Comparison of ENCODE assay signal across 9 mouse cellular contexts in the genomic region with DNA sequence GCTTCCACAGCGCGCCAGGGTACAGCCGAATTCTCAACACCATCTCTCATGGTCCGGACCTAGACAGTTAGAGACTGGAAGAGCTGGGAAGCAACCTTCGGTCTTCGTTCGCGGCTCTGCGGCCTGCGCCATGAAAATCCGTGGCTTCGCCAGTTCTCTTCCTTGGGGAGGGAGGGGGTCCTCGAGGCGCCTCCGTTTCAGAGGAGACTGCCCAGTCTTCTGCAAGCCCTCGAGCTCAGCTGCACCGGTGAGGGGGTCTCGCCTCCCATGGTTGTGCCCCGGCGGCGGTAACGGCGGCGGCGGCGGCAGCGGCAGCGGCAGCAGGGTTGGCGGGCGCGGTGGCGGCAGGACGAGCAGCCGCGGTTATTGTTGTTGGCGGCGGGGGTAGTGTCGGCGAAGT. TPM values are rescaled to one million over a fixed set of nuclear protein-coding genes. Genes with fewer than 3 reads are reported as not detected.
DNase-seq lines count a peak whose midpoint lies in the region; ATAC-seq and TF ChIP-seq lines count a peak whose summit lies in the region.
"Had no signal": no experiment of that assay in that cellular context is flagged by ENCODE, and none has a peak within 500 bp of the region (broad histone marks: within the 10 kb centered on the region; RNA-seq: fewer than 3 reads in every experiment).

No protein-coding gene starts in this region.

- no peak for DNase-seq in heart, adult 11 months
- no peak for DNase-seq in ES-E14 (ENCODE audit: low read depth, low spot score)
- DNase-seq in forebrain, embryonic 11.5 days (ENCODE audit: low spot score) = no peak
- DNase-seq in adrenal gland, adult (ENCODE audit: inconsistent age in 2 of 2, low spot score in 1 of 2) = no peak
- no peak for DNase-seq in thymus, postnatal 14 days

- H3K4me2 ChIP-seq in heart, embryonic 15.5 days = peak overlapping the region; percentile 56
- H3K4me2 ChIP-seq in forebrain, embryonic 11.5 days (ENCODE audit: low read depth, low read length, severe bottlenecking) = peak overlapping the region; percentile 57
- peak overlapping the region; percentile 61 for H3K4me2 ChIP-seq in limb, embryonic 13.5 days (replicated peaks)

- H3K4me3 ChIP-seq in heart, embryonic 15.5 days = peak overlapping the region; percentile 27
- H3K4me3 ChIP-seq in ES-E14 (ENCODE audit: insufficient read depth in 1 of 2, low read depth in 1 of 2, low read length in 2 of 2, poor library complexity in 1 of 2, severe bottlenecking in 1 of 2) = peak overlapping the region; percentile 53 to 60
- peak overlapping the region; percentile 34 for H3K4me3 ChIP-seq in forebrain, embryonic 11.5 days (ENCODE audit: low read depth, low read length)
- H3K4me3 ChIP-seq in limb, embryonic 13.5 days = peak overlapping the region; percentile 30

- H3K27ac ChIP-seq in heart, embryonic 15.5 days = no peak overlapping the region
- H3K27ac ChIP-seq in ES-E14 (ENCODE audit: insufficient read depth, low read depth, low read length, poor library complexity, severe bottlenecking) = no peak overlapping the region
- H3K27ac ChIP-seq in forebrain, embryonic 11.5 days (ENCODE audit: low read depth, low read length) = no peak overlapping the region
- no peak overlapping the region for H3K27ac ChIP-seq in limb, embryonic 13.5 days
- H3K27ac ChIP-seq: macrophage had no signal

- WGBS in heart, embryonic 15.5 days = 10% methylated on average over 38 of the region's 39 CpGs
- WGBS in forebrain, embryonic 11.5 days = 4% methylated on average over 39 of the region's 39 CpGs
- WGBS in limb, embryonic 13.5 days = 8% methylated on average over 36 of the region's 39 CpGs

- H3K27me3 ChIP-seq in heart, embryonic 15.5 days = peaks cover 20% of the 10 kb centered on the region
- peaks cover 6% of the 10 kb centered on the region for H3K27me3 ChIP-seq in forebrain, embryonic 11.5 days (ENCODE audit: control insufficient read depth, insufficient read depth, low read length)
- peaks cover 38% of the 10 kb centered on the region for H3K27me3 ChIP-seq in limb, embryonic 13.5 days

- H3K36me3 ChIP-seq in heart, embryonic 15.5 days = no peaks in the 10 kb centered on the region
- H3K36me3 ChIP-seq in ES-E14 (ENCODE audit: control insufficient read depth, insufficient read depth, low read length, poor library complexity, severe bottlenecking) = no peaks in the 10 kb centered on the region
- H3K36me3 ChIP-seq in forebrain, embryonic 11.5 days (ENCODE audit: control insufficient read depth, insufficient read depth, low read length) = no peaks in the 10 kb centered on the region
- H3K36me3 ChIP-seq in limb, embryonic 13.5 days = no peaks in the 10 kb centered on the region

- no peak overlapping the region for H3K9ac ChIP-seq in heart, embryonic 15.5 days
- H3K9ac ChIP-seq in ES-E14 (ENCODE audit: insufficient read depth, low read depth, low read length, poor library complexity, severe bottlenecking) = no peak overlapping the region
- peak overlapping the region; percentile 25 for H3K9ac ChIP-seq in forebrain, embryonic 11.5 days (ENCODE audit: low read length)
- H3K9ac ChIP-seq in limb, embryonic 13.5 days = no peak overlapping the region

- peaks cover 7% of the 10 kb centered on the region for H3K4me1 ChIP-seq in heart, embryonic 15.5 days (replicated peaks)
- no peaks in the 10 kb centered on the region; a peak in 1 of 4 replicates for H3K4me1 ChIP-seq in ES-E14 (ENCODE audit: control insufficient read depth in 2 of 2, insufficient read depth in 2 of 2, low read length in 2 of 2, poor library complexity in 1 of 2)
- H3K4me1 ChIP-seq in forebrain, embryonic 11.5 days (replicated peaks; ENCODE audit: control insufficient read depth, insufficient read depth, low read length) = no peaks in the 10 kb centered on the region
- H3K4me1 ChIP-seq in limb, embryonic 13.5 days = peaks cover 4% of the 10 kb centered on the region; the same call in 1 of the 2 replicates

- in situ Hi-C loops in ES-E14 (cut with MboI; ENCODE audit: low sequenced_read_pairs in 2 of 2, unreplicated experiment in 2 of 2) = no loop called here

- no peaks in the 10 kb centered on the region for H3K9me3 ChIP-seq in heart, embryonic 15.5 days (replicated peaks)
- H3K9me3 ChIP-seq in ES-E14 (ENCODE audit: control insufficient read depth, insufficient read depth, low read depth, low read length) = no peaks in the 10 kb centered on the region
- no peaks in the 10 kb centered on the region for H3K9me3 ChIP-seq in forebrain, embryonic 11.5 days (ENCODE audit: control insufficient read depth, low read length)
- H3K9me3 ChIP-seq in limb, embryonic 13.5 days = no peaks in the 10 kb centered on the region

- ATAC-seq in heart, embryonic 15.5 days (replicated peaks; ENCODE audit: insufficient number of reproducible peaks, insufficient read depth, low FRiP score, low read depth) = no peak
- ATAC-seq in forebrain, embryonic 11.5 days (replicated peaks; ENCODE audit: low FRiP score) = peak; percentile 36
- ATAC-seq in limb, embryonic 13.5 days (ENCODE audit: low FRiP score, low read depth) = peak; percentile 33
- no peak for ATAC-seq in frontal cortex, adult (ENCODE audit: low TSS enrichment)

TF ChIP-seq in ES-E14, 5 proteins besides CTCF, POLR2A, EP300 and RAD21:
- TF ChIP-seq ZNF384 (IDR thresholded peaks at IDR 0.05; ENCODE audit: low read depth, low read length) (no peak), HCFC1 (IDR thresholded peaks at IDR 0.05; ENCODE audit: borderline replicate concordance, insufficient read depth, low read length) (no peak), MAFK (IDR thresholded peaks at IDR 0.05; ENCODE audit: insufficient read depth, low read depth, low read length) (no peak), ZC3H11A (IDR thresholded peaks at IDR 0.05; ENCODE audit: borderline replicate concordance, low read depth, low read length) (no peak), CHD2 (IDR thresholded peaks at IDR 0.05; ENCODE audit: low read depth, low read length) (no peak)

RNA-seq across cellular contexts. Expression of gene Cacng2, which starts 0.6 kb away (rescaled TPM):
- 0.03 TPM in 1 of 2 replicates, not detected in the other for polyA plus RNA-seq in heart, embryonic 15.5 days (2015; fragmentation: Nextera tagmentation; extraction: Ambion mirVana)
- not detected in 2 replicates for total RNA-seq in ES-E14 (2012; rRNA removed)
- polyA plus RNA-seq in forebrain, embryonic 11.5 days (2014; fragmentation: Nextera tagmentation; extraction: Ambion mirVana) = 0.56 and 0.75 TPM in 2 replicates
- 0.06 TPM in 1 of 2 replicates, not detected in the other for polyA plus RNA-seq in limb, embryonic 13.5 days (2015; fragmentation: Nextera tagmentation; extraction: Ambion mirVana)
- polyA plus RNA-seq: macrophage had no signal

RNA-seq across cellular contexts. Expression of gene Ift27, which starts 54.7 kb away (rescaled TPM):
- 38.1 and 49.9 TPM in 2 replicates for polyA plus RNA-seq in heart, embryonic 15.5 days (2015; fragmentation: Nextera tagmentation; extraction: Ambion mirVana)
- total RNA-seq in ES-E14 (2012; rRNA removed) = 12.6 and 12.8 TPM in 2 replicates
- polyA plus RNA-seq in forebrain, embryonic 11.5 days (2014; fragmentation: Nextera tagmentation; extraction: Ambion mirVana) = 142 and 145 TPM in 2 replicates
- polyA plus RNA-seq in limb, embryonic 13.5 days (2015; fragmentation: Nextera tagmentation; extraction: Ambion mirVana) = 91.1 and 98.3 TPM in 2 replicates

Comparison
In these comparisons a context has a peak if more than half of its experiments do, and no peak if none do; other contexts are left out.
1. ATAC-seq: peak in forebrain, embryonic 11.5 days (single experiment) and limb, embryonic 13.5 days (single experiment); none in heart, embryonic 15.5 days (single experiment) and frontal cortex, adult (single experiment).
2. Peak in every context shown above with its lines, with median percentiles within 50 percentile points of each other: H3K4me2 ChIP-seq and H3K4me3 ChIP-seq.